Mouse (Mus musculus) heart, embryonic 13.5 days (tissue): Measurements from ENCODE around the gene Zfp688. TPM values are rescaled to one million over a fixed set of nuclear protein-coding genes. Genes with fewer than 3 reads are reported as not detected.
A peak's percentile ranks its signal among the peaks of the same experiment; 100 is the strongest.
"Not testable (repeated sequence)": the region's sequence is repeated elsewhere in the genome, so short reads cannot be mapped to it uniquely, and the experiment has no call there.

Source experiments
- ATAC-seq: fragments of 200-750 bp; cut with Nextera tagmentation; 2 replicates; pipeline ENCODE4 v1.8.0; 2017; ENCODE audit warnings: moderate TSS enrichment; ENCODE audit not compliant: insufficient number of reproducible peaks, low FRiP score, low TSS enrichment; ENCODE audit errors: extremely low read depth
- H3K27ac ChIP-seq: fragments of 300-500 bp; sonication (generic); replicated peaks from 2 replicates; pipeline ENCODE4 v1.5.1; 2015; ENCODE audit warnings: moderate library complexity, mild to moderate bottlenecking, inconsistent platforms
- H3K27me3 ChIP-seq: fragments of 300-500 bp; sonication (generic); replicated peaks from 2 replicates; pipeline ENCODE4 v1.6.1; 2015; ENCODE audit warnings: mild to moderate bottlenecking, inconsistent platforms
- H3K36me3 ChIP-seq: fragments of 300-500 bp; sonication (generic); 2 replicates; pipeline ENCODE4 v1.6.1; 2015; ENCODE audit warnings: mild to moderate bottlenecking, inconsistent platforms
- H3K4me1 ChIP-seq: fragments of 300-500 bp; sonication (generic); 2 replicates; pipeline ENCODE4 v1.6.1; 2015; ENCODE audit warnings: inconsistent platforms
- H3K4me2 ChIP-seq: fragments of 300-500 bp; sonication (generic); 2 replicates; pipeline ENCODE4 v1.6.1; 2015; ENCODE audit warnings: inconsistent platforms, mild to moderate bottlenecking, moderate library complexity
- H3K4me3 ChIP-seq: fragments of 300-500 bp; sonication (generic); 2 replicates; pipeline ENCODE4 v1.5.1; 2015; ENCODE audit warnings: moderate library complexity, mild to moderate bottlenecking, inconsistent platforms
- H3K9ac ChIP-seq: fragments of 300-500 bp; sonication (generic); 2 replicates; pipeline ENCODE4 v1.6.1; 2015; ENCODE audit warnings: inconsistent platforms, mild to moderate bottlenecking, moderate library complexity
- H3K9me3 ChIP-seq: fragments of 300-500 bp; sonication (generic); 2 replicates; pipeline ENCODE4 v1.6.1; 2016; ENCODE audit warnings: inconsistent platforms
- WGBS: fragments of 180-500 bp; shearing (Covaris S2); methylation state at CpG from one replicate; pipeline ENCODE4 v1.1.7; 2015; ENCODE audit warnings: mixed read lengths; 5-methylcytosine and 5-hydroxymethylcytosine counted together
- polyA plus RNA-seq: library from polyadenylated mRNA; unstranded; fragments of >200 nt; fragmentation: Nextera tagmentation; extraction: Ambion mirVana; gene quantifications from 2 replicates; pipeline ENCODE4 v1.2.1, GENCODE M21; 2015

The Zfp688 gene
- polyA plus RNA-seq, 1 experiment from 2014 or later, result 16.3 TPM

DNA sequence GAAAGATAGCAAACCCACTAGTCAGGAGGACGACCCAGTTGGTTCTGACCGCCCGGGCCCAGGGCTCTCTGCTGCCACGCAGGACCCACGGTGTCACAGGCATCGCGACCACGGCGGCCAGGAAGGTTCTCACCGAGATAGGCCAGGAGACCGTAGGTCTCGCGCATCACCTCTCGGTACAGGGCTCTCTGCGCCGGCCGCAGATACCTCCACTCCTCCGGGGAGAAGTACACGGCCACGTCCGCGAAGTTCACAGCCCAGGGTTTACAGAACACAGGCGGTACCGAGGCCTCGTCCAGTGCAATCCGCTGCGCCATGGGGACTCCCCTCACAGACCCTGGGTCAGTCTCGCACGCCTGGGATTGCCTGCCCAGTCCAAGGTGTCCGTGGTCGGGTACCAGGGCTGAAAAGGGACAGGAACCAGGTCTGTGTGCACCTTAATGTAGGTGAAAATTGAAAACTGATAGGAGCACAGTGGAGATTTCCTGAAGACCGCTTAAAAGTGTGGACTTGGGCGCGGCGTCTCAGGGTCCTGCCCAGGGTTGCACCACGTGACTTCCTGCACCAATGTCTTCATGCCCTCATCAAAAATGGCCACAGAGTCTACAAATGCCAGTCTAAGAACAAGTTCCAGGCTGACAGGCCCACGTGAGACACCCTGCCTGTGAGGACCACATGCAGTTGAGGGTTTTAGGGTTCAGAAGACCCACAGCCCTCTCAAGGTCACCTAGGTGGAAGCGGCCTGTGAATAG is 35.1 kb downstream of the Zfp688 start, which contains the start of gene 9130019O22Rik:
9130019O22Rik (minus strand) TSS at position 526 of the 752 bp plus-strand sequence.
- H3K9me3 ChIP-seq, result peaks cover 7% of the 10 kb centered on the region; the same call in 1 of the 2 replicates
- H3K36me3 ChIP-seq, result peaks cover 47% of the 10 kb centered on the region
- H3K27ac ChIP-seq, result 0 out of 2 replicates have a peak within 1 kb of the TSS, but pooled peaks have one; percentile 29
- H3K4me3 ChIP-seq, result peak within 1 kb of the TSS; percentile 61
- ATAC-seq, result peak; percentile 68
- H3K4me2 ChIP-seq, result peak within 1 kb of the TSS; percentile 78
- no peaks in the 10 kb centered on the region for H3K27me3 ChIP-seq
- WGBS, result 8% methylated on average over 38 of the region's 38 CpGs
- peaks cover 9% of the 10 kb centered on the region; the same call in 1 of the 2 replicates for H3K4me1 ChIP-seq
- H3K9ac ChIP-seq, result peak within 1 kb of the TSS; percentile 83

DNA sequence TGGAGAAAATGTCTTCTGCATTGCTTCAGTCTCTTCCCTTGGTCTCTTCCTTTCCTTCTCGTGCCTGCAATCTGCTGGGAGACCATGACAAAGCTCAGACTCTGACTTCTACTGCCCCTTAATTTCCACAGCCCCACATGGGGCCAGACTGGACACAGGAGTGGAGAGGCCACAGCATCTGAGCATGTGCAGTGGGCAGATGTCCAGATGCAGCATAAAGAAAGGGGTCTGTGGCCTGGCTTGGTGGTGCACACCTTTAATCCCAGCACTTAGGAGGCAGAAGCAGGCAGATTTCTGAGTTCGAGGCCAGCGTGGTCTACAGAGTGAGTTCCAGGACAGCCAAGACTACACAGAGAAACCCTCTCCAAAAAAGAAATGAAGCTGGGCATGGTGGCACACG is 36.3 kb downstream of the Zfp688 start:
- not testable (repeated sequence) for H3K4me3 ChIP-seq, H3K9ac ChIP-seq, ATAC-seq, H3K27me3 ChIP-seq, H3K27ac ChIP-seq, H3K4me2 ChIP-seq, H3K9me3 ChIP-seq
- WGBS, result 83% methylated on average over 4 of the region's 4 CpGs
- H3K4me1 ChIP-seq, result peaks cover 16% of the 10 kb centered on the region
- H3K36me3 ChIP-seq, result peaks cover 36% of the 10 kb centered on the region

DNA sequence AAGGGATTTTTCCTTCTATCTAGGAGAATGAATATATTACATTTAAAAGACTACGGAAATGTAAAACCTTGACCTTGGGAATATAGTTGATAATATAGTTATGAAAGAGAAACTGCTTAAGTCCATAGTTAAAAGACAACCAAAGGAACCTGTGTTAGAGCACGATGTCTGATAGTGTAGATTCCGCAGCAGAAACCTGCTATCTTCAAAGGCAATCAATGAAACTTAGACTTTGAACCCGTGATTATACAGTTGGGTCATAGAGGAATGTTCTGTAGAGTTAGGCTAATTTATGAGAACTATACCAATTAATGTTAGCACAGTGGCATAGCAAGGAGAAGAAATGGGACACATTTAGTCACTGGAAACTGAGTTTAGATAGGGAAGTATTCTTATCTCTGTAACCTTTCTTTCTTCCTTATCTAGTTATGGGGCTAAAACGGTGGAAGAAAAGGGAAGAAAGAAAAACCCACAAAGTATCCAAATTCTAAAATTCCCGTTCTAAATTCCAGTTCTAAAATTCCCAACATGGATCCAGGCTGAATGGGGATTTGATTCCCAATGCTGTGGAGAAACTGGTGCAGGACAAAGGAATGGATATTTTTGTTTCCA is 43.5 kb downstream of the Zfp688 start:
- Histone ChIP-seq H3K27me3 (no peaks in the 10 kb centered on the region), H3K9me3 (no peaks in the 10 kb centered on the region), H3K4me2 (no peak overlapping the region), H3K4me1 (peaks cover 13% of the 10 kb centered on the region), H3K27ac (no peak overlapping the region), H3K9ac (no peak overlapping the region), H3K36me3 (peaks cover 23% of the 10 kb centered on the region), H3K4me3 (no peak overlapping the region)
- 56% methylated on average over 6 of the region's 6 CpGs for WGBS
- no peak for ATAC-seq

GRCm38 (mm10) chr7:127375271-127376245 is 46.3 kb downstream of the Zfp688 start, which contains the start of gene Zfp747:
TSS of gene Zfp747 (minus strand) at chr7:127376050.
- not testable (repeated sequence) for H3K9me3 ChIP-seq, H3K4me1 ChIP-seq, H3K27me3 ChIP-seq
- Histone ChIP-seq H3K27ac (peak within 1 kb of the TSS; percentile 17; the same call in 1 of the 2 replicates), H3K36me3 (peaks cover 21% of the 10 kb centered on the region), H3K4me3 (peak within 1 kb of the TSS; percentile 62), H3K9ac (peak within 1 kb of the TSS; percentile 83), H3K4me2 (peak within 1 kb of the TSS; percentile 82)
- WGBS, result 1% methylated on average over 49 of the region's 49 CpGs
- peak; percentile 92 for ATAC-seq

GRCm38 (mm10) chr7:127371870-127372269 is 50.0 kb downstream of the Zfp688 start:
- not testable (repeated sequence) for H3K4me2 ChIP-seq, H3K27me3 ChIP-seq, H3K9ac ChIP-seq, H3K9me3 ChIP-seq, ATAC-seq, H3K27ac ChIP-seq, H3K4me3 ChIP-seq, H3K4me1 ChIP-seq
- WGBS, result 76% methylated on average over 3 of the region's 3 CpGs
- H3K36me3 ChIP-seq, result peaks cover 21% of the 10 kb centered on the region

- no peak overlapping the region for H3K4me2 ChIP-seq
- no peaks in the 10 kb centered on the region for H3K9me3 ChIP-seq
- H3K9ac ChIP-seq, result no peak overlapping the region
- peaks cover 21% of the 10 kb centered on the region for H3K36me3 ChIP-seq
- ATAC-seq, result no peak
- H3K27me3 ChIP-seq, result no peaks in the 10 kb centered on the region
- WGBS, result 59% methylated on average over 2 of the region's 2 CpGs
- peaks cover 5% of the 10 kb centered on the region for H3K4me1 ChIP-seq
- no peak overlapping the region for H3K27ac ChIP-seq
- no peak overlapping the region for H3K4me3 ChIP-seq
Observed at GRCm38 (mm10) chr7:127371213-127371612, 50.7 kb downstream of the Zfp688 start.

Other genes with a start within 250 kb of the Zfp688 start
- 42.1 TPM in 2 replicates for gene Cd2bp2, start 226.0 kb downstream of the Zfp688 start, polyA plus RNA-seq
- 18.0 and 18.2 TPM in 2 replicates for gene Tbc1d10b, start 213.6 kb downstream of the Zfp688 start, polyA plus RNA-seq
- 17.0 and 24.9 TPM in 2 replicates for gene Mylpf, start 213.2 kb downstream of the Zfp688 start, polyA plus RNA-seq
- gene Zfp553, start 189.0 kb downstream of the Zfp688 start, polyA plus RNA-seq, result 21.4 and 24.1 TPM in 2 replicates
- gene Sept1, start 188.9 kb downstream of the Zfp688 start, polyA plus RNA-seq, result 23.1 and 23.2 TPM in 2 replicates
- 32.6 and 32.9 TPM in 2 replicates for gene Zfp771, start 177.8 kb downstream of the Zfp688 start, polyA plus RNA-seq
- gene Dctpp1, start 161.4 kb downstream of the Zfp688 start, polyA plus RNA-seq, result 161 and 179 TPM in 2 replicates
- 57.1 and 61.6 TPM in 2 replicates for gene Sephs2, start 148.0 kb downstream of the Zfp688 start, polyA plus RNA-seq
- gene Itgal, start 125.8 kb downstream of the Zfp688 start, polyA plus RNA-seq, result 0.98 and 1.2 TPM in 2 replicates
- gene Zfp768, start 76.5 kb downstream of the Zfp688 start, polyA plus RNA-seq, result 16.5 and 16.6 TPM in 2 replicates
- gene Zfp747, start 46.0 kb downstream of the Zfp688 start, polyA plus RNA-seq, result 4.7 and 5.3 TPM in 2 replicates
- 3.6 TPM in 2 replicates for gene 9130019O22Rik, start 34.9 kb downstream of the Zfp688 start, polyA plus RNA-seq
- gene E430018J23Rik, start 28.4 kb downstream of the Zfp688 start, polyA plus RNA-seq, result 4.3 and 4.9 TPM in 2 replicates
- 4.6 and 5.0 TPM in 2 replicates for gene Zfp764, start 15.2 kb downstream of the Zfp688 start, polyA plus RNA-seq
- 5.1 and 5.2 TPM in 2 replicates for gene Zfp689, start 27.1 kb upstream of the Zfp688 start, polyA plus RNA-seq
- 27.3 and 27.7 TPM in 2 replicates for gene Prr14, start 37.5 kb upstream of the Zfp688 start, polyA plus RNA-seq
- 7.3 and 7.7 TPM in 2 replicates for gene Fbrs, start 57.1 kb upstream of the Zfp688 start, polyA plus RNA-seq
- gene Srcap, start 89.9 kb upstream of the Zfp688 start, polyA plus RNA-seq, result 30.9 and 33.1 TPM in 2 replicates
- 9.4 TPM in 2 replicates for gene Gm42715, start 97.5 kb upstream of the Zfp688 start, polyA plus RNA-seq
- 0.47 and 3.5 TPM in 2 replicates for gene Tmem265, start 139.3 kb upstream of the Zfp688 start, polyA plus RNA-seq
- 30.2 and 34.3 TPM in 2 replicates for gene Phkg2, start 151.3 kb upstream of the Zfp688 start, polyA plus RNA-seq
- gene Ccdc189, start 166.5 kb upstream of the Zfp688 start, polyA plus RNA-seq, result 7.8 and 8.4 TPM in 2 replicates
- 25.7 and 26.9 TPM in 2 replicates for gene Rnf40, start 166.7 kb upstream of the Zfp688 start, polyA plus RNA-seq
- 8.4 and 9.5 TPM in 2 replicates for gene Zfp629, start 193.7 kb upstream of the Zfp688 start, polyA plus RNA-seq